Mouse (Mus musculus) gastrocnemius, adult 18-20 months (tissue): Measurements from ENCODE around the gene Pxylp1. TPM values are rescaled to one million over a fixed set of nuclear protein-coding genes. Genes with fewer than 3 reads are reported as not detected.
A peak's percentile ranks its signal among the peaks of the same experiment; 100 is the strongest.

ENCODE experiments used
- DNase-seq: peaks from one replicate; pipeline ENCODE4 v3.0.0; 2021; ENCODE audit warnings: low spot score
- total RNA-seq, 2 experiments: library from RNA; stranded (reverse); gene quantifications; 2 replicates each; pipeline ENCODE4 v1.2.3; 2021

Pxylp1 gene
- total RNA-seq, 2 experiments from 2014 or later = 0.68 to 0.95 TPM

DNA sequence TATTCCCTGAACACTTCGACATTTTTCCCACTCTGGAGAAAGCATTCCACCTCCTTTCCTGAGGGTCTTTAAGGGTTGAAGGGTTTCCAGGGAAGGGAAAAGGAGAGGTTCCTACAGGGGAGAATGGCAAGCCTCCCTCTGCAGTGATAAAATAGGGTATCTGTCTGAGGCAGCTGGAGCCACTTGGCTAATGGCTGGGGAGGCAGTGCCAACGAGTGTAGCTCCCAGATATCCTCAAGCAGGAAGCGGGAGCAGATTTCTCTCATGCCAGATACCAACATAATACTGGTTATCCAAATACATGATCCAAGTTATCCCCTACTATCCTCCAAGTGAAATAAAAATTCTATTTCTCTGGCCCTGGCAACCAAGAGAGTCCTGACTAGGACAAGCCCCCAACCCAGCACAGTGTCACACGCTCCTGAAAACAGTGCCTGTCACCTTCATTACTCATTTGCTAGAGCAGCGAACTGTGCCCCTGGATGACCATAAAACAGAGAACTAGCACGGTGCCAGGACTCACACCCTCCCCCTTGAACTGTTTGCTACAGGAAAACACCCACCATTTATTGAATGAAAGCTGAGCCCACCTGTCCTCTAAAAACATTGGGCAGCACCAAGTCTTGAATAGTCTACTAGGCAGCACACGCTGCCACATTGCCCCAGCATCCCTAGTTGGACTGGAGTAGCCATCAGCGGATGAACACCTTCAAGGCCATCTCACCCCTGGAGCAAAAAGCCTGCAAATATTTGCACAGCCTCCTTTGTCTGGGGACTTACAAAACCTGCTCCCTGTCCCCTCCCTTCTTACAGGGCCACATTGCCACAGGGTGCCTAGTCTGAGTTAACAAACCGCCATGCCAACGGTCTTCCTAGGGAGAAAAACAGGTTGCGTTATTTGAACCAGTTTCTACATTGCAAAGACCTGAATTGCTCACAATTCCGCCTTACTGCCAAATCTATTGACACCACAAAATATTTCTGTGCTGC, 833 bp downstream of the Pxylp1 start:
- DNase-seq = no peak

- no peak for DNase-seq
Measured at GRCm38 (mm10) chr9:96890756-96891155, 1.7 kb downstream of the Pxylp1 start.

GRCm38 (mm10) chr9:96890266-96890665, 2.2 kb downstream of the Pxylp1 start:
- DNase-seq = no peak

- DNase-seq = peak; percentile 79
Measured at GRCm38 (mm10) chr9:96889345-96890021, 3.0 kb downstream of the Pxylp1 start.

GRCm38 (mm10) chr9:96888742-96889344, 3.6 kb downstream of the Pxylp1 start:
- DNase-seq = peak; percentile 11

- no peak for DNase-seq
Measured at GRCm38 (mm10) chr9:96887954-96888353, 4.5 kb downstream of the Pxylp1 start.

DNA sequence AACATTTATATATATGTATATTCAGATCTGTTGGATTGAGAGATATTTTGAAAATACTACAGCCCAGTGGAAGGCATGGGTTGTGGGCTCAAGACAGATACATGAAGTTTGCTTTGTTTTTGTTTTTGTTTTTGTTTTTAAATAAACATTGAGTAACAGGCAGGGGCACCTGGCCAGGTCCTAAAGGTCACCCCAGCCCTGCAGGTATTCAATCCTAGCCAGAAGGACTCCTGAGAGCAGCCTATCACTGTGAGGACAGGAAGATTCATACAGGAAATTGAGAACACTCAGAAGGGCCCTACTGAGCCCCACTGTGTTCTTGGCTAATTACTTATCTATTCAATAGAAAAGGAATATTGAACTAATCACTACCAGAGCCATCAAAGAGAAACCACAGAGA, 5.0 kb downstream of the Pxylp1 start:
- no peak for DNase-seq

- no peak for DNase-seq
Measured at GRCm38 (mm10) chr9:96885781-96886180, 6.7 kb downstream of the Pxylp1 start.

DNA sequence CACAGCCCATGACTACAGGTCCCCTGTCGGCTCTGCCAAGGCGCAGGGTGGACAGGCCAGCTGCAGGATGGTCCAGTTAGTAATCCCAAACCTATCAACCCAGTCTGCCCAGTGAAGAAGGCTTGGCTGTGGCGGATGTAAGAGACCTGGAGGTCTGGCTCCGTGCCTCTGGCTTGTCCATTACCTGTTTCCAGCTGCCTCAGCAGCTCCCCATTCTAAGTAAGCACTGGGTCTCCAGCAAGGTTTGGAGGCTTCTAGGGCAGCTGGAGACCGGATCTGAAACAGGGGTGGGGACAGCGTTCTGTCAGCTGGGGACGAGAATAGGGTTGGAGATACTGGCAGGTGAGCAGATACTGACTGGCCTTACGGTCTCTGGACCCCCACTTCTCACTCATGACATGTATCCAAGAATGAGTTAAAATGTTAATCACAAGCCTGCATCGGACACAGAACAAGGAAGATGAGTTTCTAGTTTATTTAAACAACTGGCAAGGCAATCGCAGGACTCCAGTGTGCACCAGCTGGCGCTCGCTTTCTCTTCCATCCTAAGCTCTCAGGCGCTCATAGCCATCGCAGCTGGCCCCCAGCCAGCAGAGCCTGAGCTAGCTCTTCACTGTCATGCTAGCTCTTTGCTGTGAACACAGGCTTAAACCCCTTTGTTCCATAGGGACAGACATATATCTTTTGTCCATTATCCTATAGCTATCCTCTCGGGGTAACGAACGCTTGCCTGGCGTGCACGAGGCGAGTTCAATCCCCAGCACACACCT, 9.8 kb downstream of the Pxylp1 start:
- DNase-seq = peak; percentile 27

GRCm38 (mm10) chr9:96881901-96882300, 10.6 kb downstream of the Pxylp1 start:
- DNase-seq = no peak

GRCm38 (mm10) chr9:96879024-96879423, 13.4 kb downstream of the Pxylp1 start:
- DNase-seq = peak; percentile 89

GRCm38 (mm10) chr9:96878464-96878863, 14.0 kb downstream of the Pxylp1 start:
- no peak for DNase-seq

DNA sequence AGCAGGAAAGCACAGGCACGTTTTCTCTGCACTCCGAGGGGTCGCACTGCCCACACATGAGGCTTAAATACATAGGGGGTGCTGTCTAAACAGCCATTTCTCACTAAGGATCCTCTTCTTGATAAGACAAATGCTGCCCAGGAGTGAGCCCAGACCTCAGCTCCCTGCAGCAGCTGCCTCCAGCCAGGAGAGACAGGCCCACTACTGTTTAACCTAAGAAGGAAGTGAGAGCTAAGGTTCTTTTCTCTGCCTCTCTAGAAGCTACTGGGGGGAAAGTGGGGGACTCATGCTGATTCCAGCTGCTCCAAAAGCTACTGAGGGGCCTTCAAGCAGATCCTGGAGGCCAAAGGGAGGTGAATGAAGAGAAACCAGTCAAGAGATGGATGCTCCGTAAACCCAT, 16.8 kb downstream of the Pxylp1 start:
- DNase-seq = no peak

- peak; percentile 19 for DNase-seq
Measured at GRCm38 (mm10) chr9:96873082-96873481, 19.4 kb downstream of the Pxylp1 start.

DNA sequence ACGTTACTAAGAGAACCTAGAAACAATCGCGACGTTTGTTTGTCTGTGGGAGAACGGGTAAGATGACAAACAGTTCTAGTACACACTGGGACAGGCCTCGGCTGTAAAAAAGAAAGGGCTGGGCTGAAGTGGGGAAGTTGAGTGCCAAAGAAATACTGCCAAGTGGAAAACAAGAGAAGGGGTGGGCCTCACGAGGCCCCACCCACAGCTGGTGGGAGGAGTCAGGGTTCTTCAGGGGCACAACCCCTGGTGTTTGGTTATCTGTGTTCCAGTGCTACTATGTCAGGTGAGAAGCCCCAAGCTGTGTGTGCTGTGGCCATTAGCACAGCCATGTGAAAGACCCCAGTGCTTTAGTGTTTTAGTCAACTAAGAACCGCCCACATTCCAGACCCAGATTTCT, 22.4 kb downstream of the Pxylp1 start:
- no peak for DNase-seq

DNA sequence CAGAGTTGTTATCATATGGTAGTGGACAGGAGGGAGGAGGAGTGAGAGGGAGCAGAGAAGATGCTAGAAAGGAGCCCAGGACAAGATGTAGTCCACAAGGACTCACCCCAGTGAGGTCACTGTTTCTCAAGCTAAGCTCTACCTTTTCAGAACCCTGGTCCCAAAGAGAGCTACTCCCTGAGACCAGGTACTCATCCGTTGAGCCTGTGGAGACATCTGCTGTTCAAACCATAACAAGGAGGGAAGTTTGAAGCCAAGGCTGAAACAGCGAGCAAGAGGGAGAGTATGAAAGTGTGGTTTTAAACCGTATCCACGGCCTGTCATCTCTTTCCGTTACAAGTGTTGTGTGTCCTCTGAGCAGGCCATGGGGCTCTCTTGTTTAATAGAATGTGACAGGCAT, 22.9 kb downstream of the Pxylp1 start:
- DNase-seq = no peak

DNA sequence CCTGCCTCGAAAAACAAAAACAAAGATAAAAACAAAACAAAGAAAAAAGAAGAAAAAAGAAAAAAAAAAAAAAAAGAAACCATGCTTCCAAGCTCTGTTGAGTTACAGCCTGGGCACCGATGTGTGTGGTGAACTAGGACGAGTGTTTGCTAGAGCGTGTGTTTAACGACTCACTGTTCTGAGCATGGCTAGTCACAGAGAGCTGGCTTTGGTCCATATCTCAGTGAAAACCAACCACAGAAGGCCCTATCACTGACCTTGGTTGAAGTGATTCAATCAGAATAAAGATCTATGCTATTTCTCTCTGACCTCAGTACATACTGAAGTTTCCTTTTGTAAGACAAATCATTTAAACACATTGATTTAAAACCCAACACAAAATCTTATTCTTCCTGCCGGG, 23.9 kb downstream of the Pxylp1 start:
- DNase-seq = no peak

GRCm38 (mm10) chr9:96867165-96867564, 25.3 kb downstream of the Pxylp1 start:
- no peak for DNase-seq

GRCm38 (mm10) chr9:96866196-96866595, 26.3 kb downstream of the Pxylp1 start:
- DNase-seq = no peak

DNA sequence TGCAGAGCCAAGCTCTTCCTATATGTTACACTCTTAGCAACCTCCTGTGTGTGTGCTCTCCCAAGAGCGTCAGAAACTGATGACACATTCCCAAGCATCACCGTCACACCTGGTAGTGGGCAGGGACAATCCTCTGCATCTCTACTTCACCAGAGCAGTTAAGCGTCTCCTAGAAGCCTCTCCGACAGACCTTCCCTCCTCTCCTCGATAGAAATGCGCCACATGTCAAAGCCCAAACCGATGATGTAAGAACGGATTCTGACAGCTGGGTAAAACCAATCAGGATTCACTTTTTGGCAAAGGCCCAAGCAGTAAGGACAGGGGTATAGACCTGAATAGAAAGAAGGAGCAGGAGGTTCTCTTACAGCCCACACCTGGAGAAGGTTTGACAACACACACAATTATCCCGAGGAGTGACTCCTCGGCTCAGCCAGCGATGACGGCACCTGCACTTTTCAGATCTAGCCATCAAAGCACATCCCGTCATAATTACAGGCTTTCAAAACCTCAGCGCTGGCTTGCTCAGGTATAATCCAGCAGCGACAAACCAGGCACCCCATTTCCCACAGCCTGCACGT, 26.9 kb downstream of the Pxylp1 start:
- no peak for DNase-seq

- no peak for DNase-seq
Measured at GRCm38 (mm10) chr9:96863539-96863938, 28.9 kb downstream of the Pxylp1 start.
